Mouse (Mus musculus) cerebellum, adult 11-12 months (tissue): ENCODE results near the gene Chd9.

ENCODE experiments used
- DNase-seq: peaks from one replicate; pipeline ENCODE4 v3.0.0; 2022

Gene Chd9

DNA sequence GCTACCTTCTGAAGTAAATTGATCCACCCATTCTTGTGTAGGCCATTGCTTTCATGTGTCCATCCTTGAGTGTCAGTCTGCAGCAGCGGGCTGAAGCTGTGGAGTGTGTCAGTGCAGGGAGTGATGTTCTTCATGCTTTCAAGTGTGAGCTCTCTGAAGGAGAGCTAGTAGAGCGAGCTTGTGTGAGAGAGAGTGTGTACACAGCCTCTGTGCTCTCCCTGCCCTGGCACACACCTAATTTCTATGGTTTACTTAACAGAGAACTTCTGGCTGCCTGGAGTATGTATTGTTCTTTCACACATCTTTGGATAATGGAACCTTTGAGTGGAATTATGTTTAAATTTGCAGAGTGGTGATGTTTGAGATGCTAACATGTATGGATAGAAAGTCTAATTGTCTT, 261.4 kb downstream of the Chd9 start:
- DNase-seq: no peak

DNA sequence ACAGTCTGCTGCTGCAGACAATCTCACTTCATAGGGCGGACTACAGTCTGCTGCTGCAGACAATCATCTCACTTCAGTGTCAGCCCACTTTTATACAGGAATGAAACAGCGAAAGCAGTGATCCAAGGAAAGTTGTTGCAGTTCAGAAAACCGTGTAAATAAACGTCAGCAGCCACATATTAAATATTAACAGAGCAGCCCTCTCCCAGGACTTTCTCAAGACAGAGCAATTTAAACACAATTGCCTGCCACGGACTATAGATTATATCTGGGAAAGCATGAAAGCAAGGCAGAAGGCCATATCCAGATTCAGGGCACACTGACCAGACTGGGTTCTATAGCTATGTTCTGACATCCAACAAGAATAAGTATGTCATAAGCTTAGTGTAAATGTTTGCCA, 266.0 kb downstream of the Chd9 start:
- no peak for DNase-seq

DNA sequence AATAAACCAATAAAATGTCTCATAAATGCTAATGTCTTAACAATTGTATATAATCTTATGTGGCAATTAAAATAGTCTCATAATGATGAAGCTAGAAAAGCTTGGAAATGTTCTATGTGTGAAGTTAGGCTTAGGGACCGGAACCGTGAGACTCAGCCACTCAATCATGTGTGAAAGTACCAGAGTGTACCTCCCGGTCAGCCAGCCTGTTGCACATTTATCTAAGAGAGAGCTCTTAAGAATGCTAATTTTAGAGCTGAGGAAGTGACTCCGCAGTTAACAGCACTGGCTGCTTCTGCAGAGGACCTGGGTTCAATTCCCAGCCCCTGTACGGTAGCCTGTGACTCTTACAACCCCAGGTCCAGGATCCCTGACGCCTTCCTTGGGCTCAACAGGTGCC, 270.0 kb downstream of the Chd9 start:
- no peak for DNase-seq
